Comparison of ENCODE assay signal across 19 mouse cellular contexts in genomic region chr2:34487281-34487680, GRCm38 (mm10).
DNase-seq lines count a peak whose midpoint lies in the region; ATAC-seq and TF ChIP-seq lines count a peak whose summit lies in the region.
"Had no signal": no experiment of that assay in that cellular context is flagged by ENCODE, and none has a peak within 500 bp of the region (broad histone marks: within the 10 kb centered on the region; RNA-seq: fewer than 3 reads in every experiment).

No protein-coding gene starts in this region.

- no peak overlapping the region for H3K4me3 ChIP-seq in cerebellum, adult 2 months (replicated peaks; ENCODE audit: insufficient read depth, low read depth, low read length)
- H3K4me3 ChIP-seq in midbrain, postnatal 0 days (ENCODE audit: low read depth, low read length): no peak overlapping the region
- H3K4me3 ChIP-seq: embryonic facial prominence, embryonic 10.5 days; forebrain, embryonic 12.5 days; kidney, embryonic 15.5 days; limb, embryonic 12.5 days; liver, embryonic 12.5 days; midbrain, embryonic 10.5 days had no signal

- intact Hi-C loops in gastrocnemius, postnatal 14 days (cut with DNase I; ENCODE audit: low total_unique reads): no loop called here

- H3K4me2 ChIP-seq in midbrain, postnatal 0 days (ENCODE audit: low read depth, low read length, poor library complexity, severe bottlenecking): no peak overlapping the region
- H3K4me2 ChIP-seq: forebrain, embryonic 12.5 days; heart, embryonic 11.5 days; hindbrain, embryonic 14.5 days; kidney, embryonic 15.5 days; limb, embryonic 12.5 days; liver, embryonic 12.5 days; lung, embryonic 14.5 days had no signal

- no peak overlapping the region for H3K27ac ChIP-seq in cerebellum, adult 2 months (ENCODE audit: insufficient read depth, low read length)
- no peak overlapping the region for H3K27ac ChIP-seq in midbrain, postnatal 0 days (ENCODE audit: low read depth, low read length)
- H3K27ac ChIP-seq: embryonic facial prominence, embryonic 10.5 days; forebrain, embryonic 12.5 days; hindbrain, embryonic 14.5 days; kidney, embryonic 15.5 days; limb, embryonic 12.5 days; liver, embryonic 12.5 days; midbrain, embryonic 10.5 days had no signal

- no peaks in the 10 kb centered on the region for H3K27me3 ChIP-seq in cerebellum, adult 2 months (ENCODE audit: control insufficient read depth, insufficient read depth, low read length)
- H3K27me3 ChIP-seq in midbrain, postnatal 0 days (ENCODE audit: insufficient read depth, low read length): no peaks in the 10 kb centered on the region
- H3K27me3 ChIP-seq: forebrain, embryonic 12.5 days; kidney, embryonic 15.5 days; limb, embryonic 12.5 days; liver, embryonic 12.5 days had no signal

- TF ChIP-seq CTCF in cerebellum, adult 2 months (IDR thresholded peaks at IDR 0.05; ENCODE audit: borderline replicate concordance, insufficient read depth, low read depth, low read length): no peak
- TF ChIP-seq CTCF in midbrain, postnatal 0 days (IDR thresholded peaks at IDR 0.05): no peak

- ATAC-seq in midbrain, postnatal 0 days (ENCODE audit: low FRiP score): no peak
- ATAC-seq: liver, embryonic 12.5 days had no signal

- H3K9me3 ChIP-seq in midbrain, postnatal 0 days (ENCODE audit: low read length): no peaks in the 10 kb centered on the region
- H3K9me3 ChIP-seq: embryonic facial prominence, embryonic 10.5 days; forebrain, embryonic 12.5 days; kidney, embryonic 15.5 days; limb, embryonic 12.5 days; liver, embryonic 12.5 days; midbrain, embryonic 10.5 days had no signal

- WGBS in cerebellum, adult 2 months: 20% methylated on average over 7 of the region's 7 CpGs
- 83% methylated on average over 7 of the region's 7 CpGs for WGBS in midbrain, postnatal 0 days

- DNase-seq in gastrocnemius, adult 18-20 months (ENCODE audit: low spot score): peak; percentile 9
- DNase-seq in gastrocnemius, postnatal 14 days: no peak
- peak; percentile 25 for DNase-seq in adrenal gland, postnatal 14 days
- DNase-seq in cerebellum, adult 2 months: peak; percentile 30 to 65
- peak; percentile 22 to 33 for DNase-seq in cerebellum, postnatal 36 days
- no peak for DNase-seq in midbrain, postnatal 0 days (ENCODE audit: low spot score)
- no peak for DNase-seq in gastrocnemius, postnatal 4 days (ENCODE audit: low spot score in 2 of 2)
- DNase-seq: heart, postnatal 14 days; lung, embryonic 14.5 days; lung, postnatal 4 days; right cerebral cortex, postnatal 25 days had no signal

- H3K4me1 ChIP-seq in cerebellum, adult 2 months (ENCODE audit: control insufficient read depth, insufficient read depth, low read length): peaks cover 15% of the 10 kb centered on the region
- H3K4me1 ChIP-seq in midbrain, postnatal 0 days (ENCODE audit: insufficient read depth, low read length): no peaks in the 10 kb centered on the region
- H3K4me1 ChIP-seq: forebrain, embryonic 12.5 days; kidney, embryonic 15.5 days; limb, embryonic 12.5 days had no signal

- no peak overlapping the region for H3K9ac ChIP-seq in midbrain, postnatal 0 days (replicated peaks; ENCODE audit: low read length, poor library complexity, severe bottlenecking)
- H3K9ac ChIP-seq: forebrain, embryonic 12.5 days; hindbrain, embryonic 14.5 days; kidney, embryonic 15.5 days; limb, embryonic 12.5 days; liver, embryonic 12.5 days; lung, embryonic 14.5 days had no signal

- no peak for TF ChIP-seq POLR2A in cerebellum, adult 2 months (IDR thresholded peaks at IDR 0.05; ENCODE audit: borderline replicate concordance, insufficient read depth, low read length)

- H3K36me3 ChIP-seq in midbrain, postnatal 0 days (ENCODE audit: insufficient read depth, low read length): no peaks in the 10 kb centered on the region
- H3K36me3 ChIP-seq: embryonic facial prominence, embryonic 10.5 days; forebrain, embryonic 12.5 days; kidney, embryonic 15.5 days; limb, embryonic 12.5 days; liver, embryonic 12.5 days; midbrain, embryonic 10.5 days had no signal

Comparison
In these comparisons a context has a peak if more than half of its experiments do, and no peak if none do; other contexts are left out.
1. DNase-seq: peak in gastrocnemius, adult 18-20 months (single experiment), adrenal gland, postnatal 14 days (single experiment), cerebellum, adult 2 months (2 of 2) and cerebellum, postnatal 36 days (2 of 2); none in gastrocnemius, postnatal 14 days (single experiment), midbrain, postnatal 0 days (single experiment) and gastrocnemius, postnatal 4 days (0 of 2).